Mouse (Mus musculus) hindbrain, embryonic 11.5 days (tissue): ENCODE results near the gene Ythdf2. TPM values are rescaled to one million over a fixed set of nuclear protein-coding genes. Genes with fewer than 3 reads are reported as not detected.

Source experiments
- ATAC-seq: fragments of 200-750 bp; cut with Nextera tagmentation; 2 replicates; pipeline ENCODE4 v1.8.0; 2017; ENCODE audit warnings: mild to moderate bottlenecking, moderate TSS enrichment, moderate library complexity; ENCODE audit not compliant: low FRiP score
- DNase-seq: peaks from one replicate; pipeline ENCODE4 v3.0.0-alpha.2; 2015; ENCODE audit warnings: low spot score
- H3K27ac ChIP-seq: fragments of 300-500 bp; sonication (generic); 2 replicates; pipeline ENCODE4 v1.5.1; 2014; ENCODE audit warnings: mild to moderate bottlenecking, low read depth, low read length
- H3K27me3 ChIP-seq: fragments of 300-500 bp; sonication (generic); 2 replicates; pipeline ENCODE4 v1.6.1; 2014; ENCODE audit warnings: mild to moderate bottlenecking, low read length, moderate library complexity, mixed read lengths; ENCODE audit not compliant: control insufficient read depth, insufficient read depth
- H3K36me3 ChIP-seq: fragments of 300-500 bp; sonication (generic); 2 replicates; pipeline ENCODE4 v1.6.1; 2014; ENCODE audit warnings: mild to moderate bottlenecking, low read length, moderate library complexity, mixed read lengths; ENCODE audit not compliant: control insufficient read depth, insufficient read depth
- H3K4me1 ChIP-seq: fragments of 300-500 bp; sonication (generic); replicated peaks from 2 replicates; pipeline ENCODE4 v1.6.1; 2014; ENCODE audit warnings: low read length, mixed read lengths; ENCODE audit not compliant: control insufficient read depth, insufficient read depth
- H3K4me2 ChIP-seq: fragments of 300-500 bp; sonication (generic); replicated peaks from 2 replicates; pipeline ENCODE4 v1.6.1; 2014; ENCODE audit warnings: mild to moderate bottlenecking, low read depth, low read length
- H3K4me3 ChIP-seq: fragments of 300-500 bp; sonication (generic); 2 replicates; pipeline ENCODE4 v1.5.1; 2014; ENCODE audit warnings: low read depth, low read length
- H3K9ac ChIP-seq: fragments of 300-500 bp; sonication (generic); 2 replicates; pipeline ENCODE4 v1.6.1; 2014; ENCODE audit warnings: low read depth, low read length
- H3K9me3 ChIP-seq: fragments of 300-500 bp; sonication (generic); 2 replicates; pipeline ENCODE4 v1.6.1; 2016; ENCODE audit warnings: low read length; ENCODE audit not compliant: control insufficient read depth
- WGBS: fragments of 180-500 bp; shearing (Covaris S2); extraction: QIAGEN DNeasy Blood & Tissue Kit; methylation state at CpG from one replicate; pipeline ENCODE4 v1.1.7; 2014; 5-methylcytosine and 5-hydroxymethylcytosine counted together
- polyA plus RNA-seq: library from polyadenylated mRNA; unstranded; fragments of >200 nt; fragmentation: Nextera tagmentation; extraction: Ambion mirVana; gene quantifications from 2 replicates; pipeline ENCODE4 v1.2.1, GENCODE M21; 2014

Gene Ythdf2
- polyA plus RNA-seq, 1 experiment from 2014 or later = 161 TPM

DNA sequence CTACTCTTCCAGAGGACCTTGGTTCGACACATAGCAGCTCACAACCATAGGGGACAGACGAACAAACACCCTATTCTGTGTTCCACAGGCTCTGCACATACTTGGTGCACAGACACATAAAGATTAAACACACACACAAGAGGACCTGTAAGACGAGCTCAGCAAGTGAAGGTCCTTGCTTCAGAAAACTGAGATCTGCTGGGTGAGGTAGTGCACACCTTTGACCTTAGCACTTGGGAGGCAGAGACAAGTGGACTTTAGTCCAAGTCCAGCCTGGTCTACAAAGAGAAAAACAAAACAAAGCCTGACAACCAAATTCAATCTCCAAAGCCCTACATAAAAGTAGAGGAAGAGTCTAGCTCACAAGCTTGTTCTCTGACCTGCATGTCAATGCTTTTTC is 17.1 kb downstream of the Ythdf2 start:
- no peak overlapping the region for H3K27ac ChIP-seq
- H3K9me3 ChIP-seq = no peaks in the 10 kb centered on the region
- no peak overlapping the region for H3K4me3 ChIP-seq
- no peak for DNase-seq
- H3K36me3 ChIP-seq = no peaks in the 10 kb centered on the region; the same call in 1 of the 2 replicates
- no peak overlapping the region for H3K9ac ChIP-seq
- 85% methylated on average over 3 of the region's 3 CpGs for WGBS
- no peaks in the 10 kb centered on the region for H3K27me3 ChIP-seq
- peaks cover 3% of the 10 kb centered on the region; the same call in 1 of the 2 replicates for H3K4me1 ChIP-seq
- no peak for ATAC-seq
- no peak overlapping the region for H3K4me2 ChIP-seq

DNA sequence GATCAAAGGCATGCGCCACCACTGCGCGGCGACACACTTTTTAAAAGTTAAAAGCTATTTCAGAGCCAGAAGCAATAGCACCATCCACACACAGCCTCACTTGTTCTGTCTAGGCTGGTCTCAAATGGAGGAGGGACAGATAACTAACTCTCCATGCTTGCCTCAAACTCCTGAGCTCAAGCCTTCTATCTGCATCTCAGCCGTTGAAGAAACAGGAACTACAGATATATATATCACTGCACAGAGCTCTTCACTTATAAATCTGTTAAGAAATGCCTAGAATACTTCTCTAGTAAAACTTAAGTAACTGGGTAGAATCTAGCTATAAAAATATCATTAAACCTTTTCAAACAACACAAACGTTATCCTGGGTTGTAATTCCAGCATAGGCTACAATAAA is 17.7 kb downstream of the Ythdf2 start:
- Histone ChIP-seq H3K27me3 (no peaks in the 10 kb centered on the region), H3K9me3 (no peaks in the 10 kb centered on the region), H3K4me2 (no peak overlapping the region), H3K4me3 (no peak overlapping the region), H3K9ac (no peak overlapping the region), H3K36me3 (no peaks in the 10 kb centered on the region; the same call in 1 of the 2 replicates), H3K4me1 (peaks cover 3% of the 10 kb centered on the region; the same call in 1 of the 2 replicates), H3K27ac (no peak overlapping the region)
- DNase-seq (no peak), ATAC-seq (no peak)
- WGBS = 93% methylated on average over 6 of the region's 6 CpGs

DNA sequence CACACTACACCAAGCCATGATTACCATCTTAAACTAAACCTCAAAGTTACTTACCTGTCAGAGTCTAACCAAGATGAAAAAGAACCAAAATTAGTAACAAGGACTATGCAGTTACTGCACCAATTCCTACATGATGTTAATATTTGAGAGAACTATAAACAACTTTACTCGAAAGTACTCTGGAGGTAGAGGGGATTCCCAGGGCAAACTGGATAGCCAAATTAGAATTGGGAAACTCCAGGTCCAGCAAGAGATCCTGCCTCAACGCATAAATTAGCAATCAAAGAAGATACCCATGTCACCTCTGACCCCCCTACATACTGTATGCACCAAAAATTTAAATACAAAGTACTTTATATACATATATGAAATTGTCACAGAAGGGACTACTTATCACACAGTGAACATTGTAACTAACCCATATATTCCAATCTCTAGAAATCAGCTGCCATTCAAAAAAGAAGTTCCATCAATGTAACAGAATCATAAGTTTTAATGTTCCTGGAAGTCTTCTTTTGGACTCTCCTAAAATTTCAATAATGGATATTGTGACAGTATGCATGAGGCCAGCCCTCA is 24.2 kb downstream of the Ythdf2 start:
- Histone ChIP-seq H3K4me2 (no peak overlapping the region), H3K36me3 (no peaks in the 10 kb centered on the region; the same call in 1 of the 2 replicates), H3K27ac (no peak overlapping the region), H3K9me3 (no peaks in the 10 kb centered on the region), H3K27me3 (no peaks in the 10 kb centered on the region), H3K9ac (no peak overlapping the region), H3K4me3 (no peak overlapping the region), H3K4me1 (no peaks in the 10 kb centered on the region)
- ATAC-seq (no peak), DNase-seq (no peak)
- WGBS = 93% methylated on average over 2 of the region's 2 CpGs

DNA sequence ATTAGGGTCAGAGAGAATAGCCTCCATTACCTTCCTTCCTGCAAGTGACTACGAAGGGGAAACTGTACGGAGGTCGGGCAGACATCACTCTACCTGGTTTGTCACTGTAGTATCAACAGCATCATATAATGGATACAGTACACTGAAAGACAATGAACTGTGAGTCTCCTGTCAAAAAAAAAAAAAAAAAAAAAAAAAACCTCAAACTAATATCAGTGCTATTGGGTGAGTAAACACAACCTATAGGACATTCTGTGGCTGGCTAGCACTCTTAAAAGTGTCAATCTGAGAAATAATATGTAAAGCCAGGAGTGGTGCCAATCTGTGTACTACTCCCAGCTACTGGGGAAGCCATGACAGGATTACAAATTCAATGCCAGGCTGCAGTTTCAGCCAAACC is 28.9 kb downstream of the Ythdf2 start:
- H3K9me3 ChIP-seq = no peaks in the 10 kb centered on the region
- no peak for ATAC-seq
- H3K36me3 ChIP-seq = no peaks in the 10 kb centered on the region
- no peak overlapping the region for H3K4me3 ChIP-seq
- H3K4me1 ChIP-seq = no peaks in the 10 kb centered on the region
- H3K4me2 ChIP-seq = no peak overlapping the region
- 94% methylated on average over 3 of the region's 3 CpGs for WGBS
- no peaks in the 10 kb centered on the region for H3K27me3 ChIP-seq
- no peak for DNase-seq
- H3K9ac ChIP-seq = no peak overlapping the region
- H3K27ac ChIP-seq = no peak overlapping the region

DNA sequence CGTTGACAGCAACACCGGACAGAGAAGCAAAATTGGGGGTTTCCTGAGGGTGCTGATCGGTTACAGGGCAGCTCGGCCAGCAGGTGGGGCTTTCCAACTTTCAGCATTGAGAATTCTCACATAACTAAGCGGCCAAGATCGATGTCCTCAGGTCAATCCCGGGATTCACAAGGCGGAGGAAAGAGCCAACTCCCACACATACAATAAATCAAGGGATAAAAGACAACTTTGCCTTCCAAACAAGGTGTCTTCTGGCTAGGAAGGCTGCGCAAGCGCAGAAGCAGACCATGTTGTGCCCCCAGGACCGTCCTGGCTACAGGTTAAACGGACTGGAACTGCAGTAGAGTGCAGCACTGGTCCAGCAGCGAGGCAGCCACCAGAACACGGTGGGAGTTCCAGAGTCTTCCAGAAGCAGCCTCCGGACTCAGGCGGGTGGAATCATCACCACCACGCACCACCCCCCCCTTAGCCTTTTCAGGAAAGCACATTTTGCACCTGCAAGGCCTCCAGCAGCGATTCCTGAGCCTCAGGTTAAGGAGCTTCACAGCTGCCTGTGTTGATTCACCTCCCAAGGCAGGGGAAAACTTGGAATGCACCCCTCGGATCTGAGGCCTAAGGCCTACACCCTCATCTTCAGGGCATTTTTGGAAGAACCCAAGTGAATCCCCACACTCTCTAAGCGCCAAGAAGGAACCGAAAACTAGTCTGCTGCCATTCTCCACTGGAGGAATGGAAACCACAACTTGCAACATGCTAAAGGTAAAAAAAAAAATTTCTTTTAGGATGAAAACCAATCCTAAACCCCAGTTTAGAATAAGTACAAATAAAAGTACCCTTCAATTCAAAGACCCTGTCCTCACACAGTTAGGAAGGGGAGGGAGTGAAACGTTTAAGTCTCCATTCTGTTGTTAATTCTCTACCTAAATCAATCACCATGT is 30.1 kb downstream of the Ythdf2 start:
- Histone ChIP-seq H3K4me3 (no peak overlapping the region), H3K36me3 (no peaks in the 10 kb centered on the region), H3K4me2 (no peak overlapping the region), H3K9me3 (no peaks in the 10 kb centered on the region), H3K4me1 (no peaks in the 10 kb centered on the region), H3K9ac (no peak overlapping the region), H3K27me3 (no peaks in the 10 kb centered on the region), H3K27ac (0 out of 2 replicates have a peak overlapping the region, but pooled peaks have one; percentile 6)
- ATAC-seq (no peak), DNase-seq (peak; percentile 29)
- 67% methylated on average over 22 of the region's 22 CpGs for WGBS

DNA sequence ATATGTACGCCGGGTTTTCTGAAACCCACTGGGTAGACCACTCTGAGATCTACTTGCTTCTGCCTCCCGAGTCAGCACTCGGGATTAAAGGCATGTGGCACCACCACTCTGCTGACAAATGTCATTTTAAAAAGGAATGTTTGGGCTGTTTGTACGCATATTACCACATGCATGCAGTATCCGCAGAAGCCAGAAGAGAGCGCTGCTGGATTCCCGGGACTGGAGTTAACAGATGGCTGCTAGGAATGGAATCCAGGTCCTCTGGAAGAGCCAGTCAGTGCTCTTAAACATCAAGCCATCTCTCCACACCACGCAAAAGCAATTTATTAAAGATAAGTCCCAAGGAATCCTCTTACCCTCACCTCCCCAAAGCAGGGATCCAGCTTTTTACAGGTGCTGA is 31.4 kb downstream of the Ythdf2 start:
- 78% methylated on average over 9 of the region's 9 CpGs for WGBS
- H3K4me3 ChIP-seq = no peak overlapping the region
- no peak overlapping the region for H3K27ac ChIP-seq
- no peak for ATAC-seq
- no peaks in the 10 kb centered on the region for H3K36me3 ChIP-seq
- no peaks in the 10 kb centered on the region for H3K4me1 ChIP-seq
- no peaks in the 10 kb centered on the region for H3K9me3 ChIP-seq
- no peaks in the 10 kb centered on the region for H3K27me3 ChIP-seq
- peak; percentile 65 for DNase-seq
- H3K9ac ChIP-seq = no peak overlapping the region
- H3K4me2 ChIP-seq = no peak overlapping the region

DNA sequence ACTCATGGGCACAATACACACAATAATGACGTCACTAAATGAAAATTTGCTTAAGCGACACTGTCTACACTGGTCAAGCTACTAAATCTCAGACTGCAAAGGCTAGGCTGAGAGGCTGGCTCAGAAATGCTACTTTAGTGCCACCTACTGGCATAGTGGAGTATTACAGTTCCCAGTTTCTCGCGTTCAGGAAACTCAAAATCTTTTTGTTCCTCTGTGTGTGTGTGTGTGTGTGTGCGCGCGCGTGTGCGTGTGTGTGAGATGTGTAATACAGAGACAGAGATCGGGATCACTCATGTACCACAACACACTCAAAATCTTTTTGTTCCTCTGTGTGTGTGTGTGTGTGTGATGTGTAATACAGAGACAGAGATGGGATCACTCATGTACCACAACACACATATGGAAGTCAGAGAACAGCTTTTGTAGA is 33.5 kb downstream of the Ythdf2 start:
- no peaks in the 10 kb centered on the region for H3K4me1 ChIP-seq
- no peaks in the 10 kb centered on the region for H3K27me3 ChIP-seq
- H3K9ac ChIP-seq = no peak overlapping the region
- no peak overlapping the region for H3K4me2 ChIP-seq
- peak; percentile 88 for DNase-seq
- 11% methylated on average over 10 of the region's 10 CpGs for WGBS
- H3K9me3 ChIP-seq = no peaks in the 10 kb centered on the region
- peak; percentile 76; the same call in 1 of the 2 replicates for ATAC-seq
- no peaks in the 10 kb centered on the region for H3K36me3 ChIP-seq
- no peak overlapping the region for H3K4me3 ChIP-seq
- no peak overlapping the region for H3K27ac ChIP-seq

DNA sequence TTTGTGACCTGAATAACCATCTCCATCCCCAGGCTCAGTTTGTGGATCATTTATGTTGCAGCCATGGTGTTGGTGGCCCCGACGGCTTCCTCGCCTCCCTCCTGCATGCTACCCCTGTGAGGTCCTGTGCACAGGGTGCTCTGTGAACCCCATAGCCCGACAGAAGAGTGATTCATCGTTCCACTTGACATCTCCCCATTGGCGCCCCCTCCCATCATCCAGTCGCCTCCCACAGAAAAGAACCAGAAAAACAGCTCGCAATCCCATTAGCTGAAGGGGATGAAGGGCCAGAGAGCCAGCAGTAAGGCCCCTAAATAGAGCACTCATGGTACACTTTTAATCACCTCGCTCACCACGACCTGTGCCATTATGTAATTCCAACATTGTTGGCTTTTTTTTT is 35.6 kb downstream of the Ythdf2 start:
- H3K9me3 ChIP-seq = no peaks in the 10 kb centered on the region
- no peaks in the 10 kb centered on the region for H3K36me3 ChIP-seq
- WGBS = 48% methylated on average over 10 of the region's 10 CpGs
- no peak overlapping the region for H3K27ac ChIP-seq
- H3K4me3 ChIP-seq = no peak overlapping the region
- no peak overlapping the region for H3K9ac ChIP-seq
- H3K27me3 ChIP-seq = no peaks in the 10 kb centered on the region
- DNase-seq (no peak), ATAC-seq (no peak)
- H3K4me2 ChIP-seq = no peak overlapping the region
- H3K4me1 ChIP-seq = no peaks in the 10 kb centered on the region
